Mouse (Mus musculus): ENCODE data around the gene Plekhg3. TPM values are rescaled to one million over a fixed set of nuclear protein-coding genes. Genes with fewer than 3 reads are reported as not detected.

Plekhg3 gene
- total RNA-seq, 1 experiment from 2014 or later = 16.7 TPM

- DNase-seq = no peak
These were observed 3.3 kb upstream of the Plekhg3 start for GRCm38 (mm10) chr12:76527245-76527881.

- DNase-seq = no peak
These were observed 1.9 kb upstream of the Plekhg3 start for GRCm38 (mm10) chr12:76528766-76529165.

- DNase-seq = no peak
These were observed 1.6 kb downstream of the Plekhg3 start for GRCm38 (mm10) chr12:76531986-76532925.

GRCm38 (mm10) chr12:76532926-76533376, 2.3 kb downstream of the Plekhg3 start:
- DNase-seq = no peak

- peak; percentile 82 for DNase-seq
These were observed 2.9 kb downstream of the Plekhg3 start for GRCm38 (mm10) chr12:76533377-76534222.

GRCm38 (mm10) chr12:76534233-76534632, 3.5 kb downstream of the Plekhg3 start:
- no peak for DNase-seq

GRCm38 (mm10) chr12:76534641-76535283, 4.1 kb downstream of the Plekhg3 start:
- DNase-seq = no peak

GRCm38 (mm10) chr12:76535471-76535900, 4.8 kb downstream of the Plekhg3 start:
- DNase-seq = no peak

GRCm38 (mm10) chr12:76536591-76537153, 6.0 kb downstream of the Plekhg3 start:
- peak; percentile 32 for DNase-seq

- DNase-seq = peak; percentile 57
These were observed 6.7 kb downstream of the Plekhg3 start for GRCm38 (mm10) chr12:76537434-76537833.

GRCm38 (mm10) chr12:76540169-76540568, 9.5 kb downstream of the Plekhg3 start:
- DNase-seq = no peak

GRCm38 (mm10) chr12:76540701-76541221, 10.1 kb downstream of the Plekhg3 start:
- DNase-seq = no peak

GRCm38 (mm10) chr12:76541475-76541874, 10.8 kb downstream of the Plekhg3 start:
- no peak for DNase-seq

- DNase-seq = no peak
These were observed 11.2 kb downstream of the Plekhg3 start for GRCm38 (mm10) chr12:76541879-76542278.

- DNase-seq = no peak
These were observed 15.2 kb downstream of the Plekhg3 start for GRCm38 (mm10) chr12:76545786-76546370.

- peak; percentile 66 for DNase-seq
These were observed 15.9 kb downstream of the Plekhg3 start for GRCm38 (mm10) chr12:76546383-76547276.

GRCm38 (mm10) chr12:76547409-76548081, 16.9 kb downstream of the Plekhg3 start:
- no peak for DNase-seq

GRCm38 (mm10) chr12:76548082-76548423, 17.4 kb downstream of the Plekhg3 start:
- no peak for DNase-seq

GRCm38 (mm10) chr12:76549203-76549602, 18.5 kb downstream of the Plekhg3 start:
- DNase-seq = no peak

Measured in adrenal gland, postnatal 14 days (tissue).